Mouse (Mus musculus): ENCODE measurements around the gene Rnf31. TPM values are rescaled to one million over a fixed set of nuclear protein-coding genes. Genes with fewer than 3 reads are reported as not detected.

Gene Rnf31
- total RNA-seq, 1 experiment from 2014 or later, result 73.4 TPM

- no peak for ATAC-seq (ENCODE audit: extremely low read depth, insufficient number of reproducible peaks, low FRiP score, poor library complexity, severe bottlenecking)
Observed at GRCm38 (mm10) chr14:55575711-55576110, 15.8 kb upstream of the Rnf31 start.

GRCm38 (mm10) chr14:55576376-55576775 is 15.1 kb upstream of the Rnf31 start:
- ATAC-seq (ENCODE audit: extremely low read depth, insufficient number of reproducible peaks, low FRiP score, poor library complexity, severe bottlenecking), result no peak

- ATAC-seq (ENCODE audit: extremely low read depth, insufficient number of reproducible peaks, low FRiP score, poor library complexity, severe bottlenecking), result peak; percentile 86
Observed at GRCm38 (mm10) chr14:55577871-55578667, 13.4 kb upstream of the Rnf31 start, which contains the start of gene Psme1. Psme1 (plus strand) TSS chr14:55578123.

GRCm38 (mm10) chr14:55578668-55579269 is 12.7 kb upstream of the Rnf31 start:
- no peak for ATAC-seq (ENCODE audit: extremely low read depth, insufficient number of reproducible peaks, low FRiP score, poor library complexity, severe bottlenecking)

- no peak for ATAC-seq (ENCODE audit: extremely low read depth, insufficient number of reproducible peaks, low FRiP score, poor library complexity, severe bottlenecking)
Observed at GRCm38 (mm10) chr14:55579511-55580496, 11.7 kb upstream of the Rnf31 start.

- no peak for ATAC-seq (ENCODE audit: extremely low read depth, insufficient number of reproducible peaks, low FRiP score, poor library complexity, severe bottlenecking)
Observed at GRCm38 (mm10) chr14:55580731-55581130, 10.8 kb upstream of the Rnf31 start.

GRCm38 (mm10) chr14:55581981-55582681 is 9.4 kb upstream of the Rnf31 start:
- no peak for ATAC-seq (ENCODE audit: extremely low read depth, insufficient number of reproducible peaks, low FRiP score, poor library complexity, severe bottlenecking)

- ATAC-seq (ENCODE audit: extremely low read depth, insufficient number of reproducible peaks, low FRiP score, poor library complexity, severe bottlenecking), result no peak
Observed at GRCm38 (mm10) chr14:55584303-55584701, 7.2 kb upstream of the Rnf31 start.

GRCm38 (mm10) chr14:55584702-55585565 is 6.6 kb upstream of the Rnf31 start, which contains the start of gene Emc9:
Emc9 (minus strand) TSS chr14:55585302.
- peak; percentile 76 for ATAC-seq (ENCODE audit: extremely low read depth, insufficient number of reproducible peaks, low FRiP score, poor library complexity, severe bottlenecking)

GRCm38 (mm10) chr14:55585566-55585960 is 5.9 kb upstream of the Rnf31 start:
- ATAC-seq (ENCODE audit: extremely low read depth, insufficient number of reproducible peaks, low FRiP score, poor library complexity, severe bottlenecking), result no peak

GRCm38 (mm10) chr14:55586149-55586548 is 5.4 kb upstream of the Rnf31 start:
- no peak for ATAC-seq (ENCODE audit: extremely low read depth, insufficient number of reproducible peaks, low FRiP score, poor library complexity, severe bottlenecking)

- no peak for ATAC-seq (ENCODE audit: extremely low read depth, insufficient number of reproducible peaks, low FRiP score, poor library complexity, severe bottlenecking)
Observed at GRCm38 (mm10) chr14:55589271-55589670, 2.2 kb upstream of the Rnf31 start.

GRCm38 (mm10) chr14:55589771-55590448 is 1.6 kb upstream of the Rnf31 start:
- ATAC-seq (ENCODE audit: extremely low read depth, insufficient number of reproducible peaks, low FRiP score, poor library complexity, severe bottlenecking), result no peak

- ATAC-seq (ENCODE audit: extremely low read depth, insufficient number of reproducible peaks, low FRiP score, poor library complexity, severe bottlenecking), result peak; percentile 86
Observed at GRCm38 (mm10) chr14:55590748-55591330, 669 bp upstream of the Rnf31 start, which contains the start of gene Psme2. Psme2 (minus strand) TSS chr14:55591113.

GRCm38 (mm10) chr14:55592226-55592625 is 718 bp downstream of the Rnf31 start:
- ATAC-seq (ENCODE audit: extremely low read depth, insufficient number of reproducible peaks, low FRiP score, poor library complexity, severe bottlenecking), result no peak

- no peak for ATAC-seq (ENCODE audit: extremely low read depth, insufficient number of reproducible peaks, low FRiP score, poor library complexity, severe bottlenecking)
Observed at GRCm38 (mm10) chr14:55596036-55596690, 4.7 kb downstream of the Rnf31 start.
